Mouse (Mus musculus) hindbrain, postnatal 0 days (tissue): ENCODE data around the gene Tmem178. TPM values are rescaled to one million over a fixed set of nuclear protein-coding genes. Genes with fewer than 3 reads are reported as not detected.

Source experiments
- ATAC-seq: fragments of 200-750 bp; cut with Nextera tagmentation; 2 replicates; pipeline ENCODE4 v1.8.0; 2017; ENCODE audit warnings: mild to moderate bottlenecking, moderate TSS enrichment, moderate library complexity
- DNase-seq: peaks from one replicate; pipeline ENCODE4 v3.0.0-alpha.2; 2015; ENCODE audit warnings: low spot score
- H3K27ac ChIP-seq: fragments of 300-500 bp; sonication (generic); 2 replicates; pipeline ENCODE4 v1.5.1; 2014; ENCODE audit warnings: mild to moderate bottlenecking
- H3K27me3 ChIP-seq: fragments of 300-500 bp; sonication (generic); 2 replicates; pipeline ENCODE4 v1.6.1; 2014; ENCODE audit warnings: low read length, mixed read lengths; ENCODE audit not compliant: insufficient read depth
- H3K36me3 ChIP-seq: fragments of 300-500 bp; sonication (generic); 2 replicates; pipeline ENCODE4 v1.6.1; 2014; ENCODE audit warnings: low read length, mixed read lengths; ENCODE audit not compliant: insufficient read depth
- H3K4me1 ChIP-seq: fragments of 300-500 bp; sonication (generic); 2 replicates; pipeline ENCODE4 v1.6.1; 2014; ENCODE audit warnings: antibody characterized with exemption, low read length, mixed read lengths; ENCODE audit not compliant: insufficient read depth
- H3K4me2 ChIP-seq: fragments of 300-500 bp; sonication (generic); 2 replicates; pipeline ENCODE4 v1.6.1; 2014; ENCODE audit warnings: low read depth, mild to moderate bottlenecking, low read length, moderate library complexity, mixed read lengths
- H3K4me3 ChIP-seq: fragments of 300-500 bp; sonication (generic); 2 replicates; pipeline ENCODE4 v1.5.1; 2014; ENCODE audit warnings: low read length
- H3K9ac ChIP-seq: fragments of 300-500 bp; sonication (generic); replicated peaks from 2 replicates; pipeline ENCODE4 v1.6.1; 2014; ENCODE audit warnings: mild to moderate bottlenecking, low read length, moderate library complexity, mixed read lengths
- H3K9me3 ChIP-seq: fragments of 300-500 bp; sonication (generic); 2 replicates; pipeline ENCODE4 v1.6.1; 2016; ENCODE audit warnings: low read length, mixed read lengths
- CTCF ChIP-seq: IDR thresholded peaks from 2 replicates; pipeline ENCODE4 v1.5.1; 2016; ENCODE audit warnings: antibody characterized with exemption, control low read depth, low read depth
- WGBS: fragments of 180-500 bp; shearing (Covaris S2); extraction: QIAGEN DNeasy Blood & Tissue Kit; methylation state at CpG from one replicate; pipeline ENCODE4 v1.1.7; 2014; 5-methylcytosine and 5-hydroxymethylcytosine counted together
- polyA plus RNA-seq: library from polyadenylated mRNA; unstranded; fragments of >200 nt; fragmentation: Nextera tagmentation; extraction: Ambion mirVana; gene quantifications from 2 replicates; pipeline ENCODE4 v1.2.1, GENCODE M21; 2015
- total RNA-seq: library from RNA; depleted of rRNA; stranded (reverse); fragments of >200 nt; gene quantifications from 2 replicates; pipeline ENCODE4 v1.2.3, GENCODE M21; 2014

The Tmem178 gene
- total and polyA plus RNA-seq, 2 experiments from 2014 or later: 36.9 to 49.9 TPM

GRCm38 (mm10) chr17:80982412-80982787 lies 38.0 kb downstream of the Tmem178 start:
- ATAC-seq (peak; percentile 91), DNase-seq (peak; percentile 95)
- H3K27ac ChIP-seq: peak overlapping the region; percentile 78
- peak; percentile 96 for TF ChIP-seq CTCF
- no peaks in the 10 kb centered on the region for H3K36me3 ChIP-seq
- H3K4me1 ChIP-seq: no peaks in the 10 kb centered on the region
- H3K9ac ChIP-seq: no peak overlapping the region
- no peaks in the 10 kb centered on the region for H3K27me3 ChIP-seq
- WGBS: 5% methylated on average over 8 of the region's 8 CpGs
- H3K4me2 ChIP-seq: 0 out of 2 replicates have a peak overlapping the region, but pooled peaks have one; percentile 5
- no peak overlapping the region for H3K4me3 ChIP-seq
- no peaks in the 10 kb centered on the region for H3K9me3 ChIP-seq

- Histone ChIP-seq H3K9me3 (no peaks in the 10 kb centered on the region), H3K4me2 (no peak overlapping the region), H3K4me3 (no peak overlapping the region), H3K27me3 (no peaks in the 10 kb centered on the region), H3K36me3 (no peaks in the 10 kb centered on the region), H3K27ac (peak overlapping the region; percentile 78; the same call in 1 of the 2 replicates), H3K4me1 (no peaks in the 10 kb centered on the region), H3K9ac (no peak overlapping the region)
- WGBS: 80% methylated on average over 10 of the region's 10 CpGs
- ATAC-seq (no peak), DNase-seq (no peak)
- no peak for TF ChIP-seq CTCF
These were observed 38.5 kb downstream of the Tmem178 start for GRCm38 (mm10) chr17:80982976-80983375.

GRCm38 (mm10) chr17:80991535-80992127 lies 47.2 kb downstream of the Tmem178 start:
- Histone ChIP-seq H3K9me3 (no peaks in the 10 kb centered on the region), H3K36me3 (no peaks in the 10 kb centered on the region), H3K9ac (no peak overlapping the region), H3K4me3 (no peak overlapping the region), H3K27me3 (no peaks in the 10 kb centered on the region), H3K4me1 (no peaks in the 10 kb centered on the region), H3K27ac (no peak overlapping the region), H3K4me2 (no peak overlapping the region)
- ATAC-seq: peak; percentile 43; the same call in 1 of the 2 replicates
- TF ChIP-seq CTCF: no peak
- no peak for DNase-seq
- 60% methylated on average over 8 of the region's 8 CpGs for WGBS

GRCm38 (mm10) chr17:80997226-80997625 lies 52.8 kb downstream of the Tmem178 start:
- no peak overlapping the region for H3K4me2 ChIP-seq
- 59% methylated on average over 2 of the region's 2 CpGs for WGBS
- H3K27ac ChIP-seq: no peak overlapping the region
- no peak overlapping the region for H3K9ac ChIP-seq
- ATAC-seq (no peak), DNase-seq (no peak)
- H3K9me3 ChIP-seq: no peaks in the 10 kb centered on the region
- no peaks in the 10 kb centered on the region for H3K4me1 ChIP-seq
- H3K36me3 ChIP-seq: no peaks in the 10 kb centered on the region
- H3K27me3 ChIP-seq: no peaks in the 10 kb centered on the region
- no peak for TF ChIP-seq CTCF
- H3K4me3 ChIP-seq: no peak overlapping the region

GRCm38 (mm10) chr17:80998958-80999357 lies 54.5 kb downstream of the Tmem178 start:
- no peak for TF ChIP-seq CTCF
- no peak overlapping the region for H3K9ac ChIP-seq
- 34% methylated on average over 6 of the region's 6 CpGs for WGBS
- H3K36me3 ChIP-seq: no peaks in the 10 kb centered on the region
- H3K27ac ChIP-seq: no peak overlapping the region
- ATAC-seq (no peak), DNase-seq (no peak)
- H3K4me3 ChIP-seq: no peak overlapping the region
- H3K27me3 ChIP-seq: no peaks in the 10 kb centered on the region
- no peaks in the 10 kb centered on the region for H3K4me1 ChIP-seq
- H3K4me2 ChIP-seq: no peak overlapping the region
- H3K9me3 ChIP-seq: no peaks in the 10 kb centered on the region

DNA sequence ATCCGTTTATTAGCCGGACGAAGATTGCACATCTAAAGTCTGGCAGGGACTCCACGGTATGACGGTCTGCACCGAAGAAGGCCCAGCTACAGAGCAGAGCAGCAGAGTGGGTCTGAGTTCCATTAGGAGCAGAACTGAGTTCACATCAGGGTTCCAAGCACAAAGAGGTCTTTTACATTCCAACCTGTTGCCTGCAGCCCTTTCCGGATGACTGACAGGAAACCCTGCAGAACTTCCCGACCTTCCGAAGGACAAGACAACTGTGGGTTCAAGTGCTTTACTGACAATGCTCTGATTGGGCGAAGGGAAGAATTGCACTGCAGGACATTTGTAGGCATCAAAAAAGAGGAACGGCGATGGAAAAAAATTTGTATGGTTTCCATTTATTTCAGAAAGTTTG lies 56.6 kb downstream of the Tmem178 start:
- Histone ChIP-seq H3K9ac (no peak overlapping the region), H3K4me1 (no peaks in the 10 kb centered on the region), H3K27ac (no peak overlapping the region), H3K27me3 (no peaks in the 10 kb centered on the region), H3K9me3 (no peaks in the 10 kb centered on the region), H3K4me2 (no peak overlapping the region), H3K36me3 (no peaks in the 10 kb centered on the region), H3K4me3 (no peak overlapping the region)
- TF ChIP-seq CTCF: no peak
- ATAC-seq: no peak
- DNase-seq: no peak
- 41% methylated on average over 12 of the region's 12 CpGs for WGBS

DNA sequence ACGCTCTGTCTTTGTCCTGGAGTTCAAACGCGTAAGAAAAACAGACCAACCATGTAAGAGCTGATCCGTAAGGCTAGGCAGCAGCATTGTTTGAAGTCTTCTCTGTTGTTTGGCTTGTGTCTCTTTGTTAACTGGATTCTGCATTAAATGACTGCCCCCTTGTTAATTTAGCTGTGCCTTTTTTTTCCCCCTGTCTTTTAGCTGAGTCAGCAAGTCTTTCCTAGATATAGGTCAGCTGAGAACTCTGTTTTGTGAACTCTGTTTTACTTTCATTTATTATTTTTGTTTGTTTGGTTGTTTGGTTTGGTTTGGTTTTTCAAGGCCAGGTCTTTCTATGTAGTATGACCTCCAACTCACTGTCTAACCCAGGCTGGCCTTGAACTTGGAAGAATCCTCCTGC lies 57.2 kb downstream of the Tmem178 start:
- no peak for DNase-seq
- H3K27me3 ChIP-seq: no peaks in the 10 kb centered on the region
- H3K9ac ChIP-seq: no peak overlapping the region
- TF ChIP-seq CTCF: no peak
- H3K4me2 ChIP-seq: no peak overlapping the region
- no peak overlapping the region for H3K4me3 ChIP-seq
- H3K4me1 ChIP-seq: no peaks in the 10 kb centered on the region
- H3K9me3 ChIP-seq: no peaks in the 10 kb centered on the region
- no peaks in the 10 kb centered on the region for H3K36me3 ChIP-seq
- ATAC-seq: no peak
- no peak overlapping the region for H3K27ac ChIP-seq
- WGBS: 62% methylated on average over 4 of the region's 4 CpGs
